Mouse (Mus musculus) C2C12 (cell line): ENCODE results near the gene Ankmy2.

Experiments used
- CTCF ChIP-seq: IDR thresholded peaks from one replicate; pipeline ENCODE4 v1.5.1; 2011; ENCODE audit not compliant: control insufficient read depth, insufficient read depth, insufficient read length
- FOSL1 ChIP-seq: IDR thresholded peaks from one replicate; pipeline ENCODE4 v1.8.0; 2011; ENCODE audit warnings: mild to moderate bottlenecking, low read length; ENCODE audit not compliant: poor library complexity, insufficient read depth, severe bottlenecking
- MAX ChIP-seq: IDR thresholded peaks from one replicate; pipeline ENCODE4 v1.6.1; 2011; ENCODE audit warnings: mild to moderate bottlenecking, control low read depth
- MYOD1 ChIP-seq: IDR thresholded peaks from one replicate; pipeline ENCODE4 v1.6.1; 2011; ENCODE audit warnings: low read depth; ENCODE audit not compliant: control insufficient read depth, insufficient read length
- MYOG ChIP-seq: IDR thresholded peaks from one replicate; pipeline ENCODE4 v1.6.1; 2011; ENCODE audit not compliant: control insufficient read depth, insufficient read length; ENCODE audit errors: extremely low read depth
- USF1 ChIP-seq: IDR thresholded peaks from one replicate; pipeline ENCODE4 v1.6.1; 2011; ENCODE audit warnings: low read depth, mild to moderate bottlenecking, control low read depth, moderate library complexity

- TF ChIP-seq CTCF (no peak), MYOD1 (no peak), MAX (no peak), MYOG (no peak), USF1 (no peak), FOSL1 (no peak)
Observed at GRCm38 (mm10) chr12:36182570-36182969, 25.7 kb downstream of the Ankmy2 start.
